Mouse (Mus musculus) ES-E14 (cell line): ENCODE results near the gene Cdk13. TPM values are rescaled to one million over a fixed set of nuclear protein-coding genes. Genes with fewer than 3 reads are reported as not detected.

Source experiments
- DNase-seq: peaks from one replicate; pipeline ENCODE4 v3.0.0-alpha.2; 2013; ENCODE audit warnings: low read depth, low spot score
- H3K27ac ChIP-seq: 2 replicates; pipeline ENCODE4 v1.5.1; 2012; ENCODE audit warnings: low read depth, mild to moderate bottlenecking, low read length, moderate library complexity, mixed read lengths; ENCODE audit not compliant: poor library complexity, insufficient read depth, severe bottlenecking
- H3K36me3 ChIP-seq: 2 replicates; pipeline ENCODE4 v1.6.1; 2012; ENCODE audit warnings: mild to moderate bottlenecking, low read length, moderate library complexity, mixed read lengths; ENCODE audit not compliant: control insufficient read depth, poor library complexity, insufficient read depth, severe bottlenecking
- H3K4me1 ChIP-seq, 2 experiments: fragments of 150-350 bp in 1 of 2; sonication (generic) in 1 of 2; 2 replicates each; pipeline ENCODE4 v1.6.1; 2012; ENCODE audit warnings: low read length in 2 of 2, mild to moderate bottlenecking in 1 of 2, mixed read lengths in 1 of 2; ENCODE audit not compliant: control insufficient read depth in 2 of 2, insufficient read depth in 2 of 2, poor library complexity in 1 of 2
- H3K4me3 ChIP-seq, 2 experiments: fragments of 150-350 bp in 1 of 2; sonication (generic) in 1 of 2; 2 replicates each; pipeline ENCODE4 v1.5.1; 2012; ENCODE audit warnings: low read length in 2 of 2, low read depth in 1 of 2, mild to moderate bottlenecking in 1 of 2, mixed read lengths in 1 of 2; ENCODE audit not compliant: insufficient read depth in 1 of 2, poor library complexity in 1 of 2, severe bottlenecking in 1 of 2
- H3K9ac ChIP-seq: 2 replicates; pipeline ENCODE4 v1.6.1; 2012; ENCODE audit warnings: low read depth, mild to moderate bottlenecking, low read length, mixed read lengths; ENCODE audit not compliant: poor library complexity, insufficient read depth, severe bottlenecking
- H3K9me3 ChIP-seq: fragments of 150-350 bp; sonication (generic); 2 replicates; pipeline ENCODE4 v1.6.1; 2012; ENCODE audit warnings: low read depth, mild to moderate bottlenecking, low read length; ENCODE audit not compliant: control insufficient read depth, insufficient read depth
- CHD2 ChIP-seq: IDR thresholded peaks from 2 replicates; pipeline ENCODE4 v1.6.1; 2014; ENCODE audit warnings: mild to moderate bottlenecking, low read depth, low read length, inconsistent platforms
- HCFC1 ChIP-seq: IDR thresholded peaks from 2 replicates; pipeline ENCODE4 v1.6.1; 2012; ENCODE audit warnings: low read length, inconsistent platforms, borderline replicate concordance; ENCODE audit not compliant: insufficient read depth
- MAFK ChIP-seq: IDR thresholded peaks from 2 replicates; pipeline ENCODE4 v1.6.1; 2014; ENCODE audit warnings: mild to moderate bottlenecking, low read depth, low read length, inconsistent platforms; ENCODE audit not compliant: insufficient read depth
- ZC3H11A ChIP-seq: IDR thresholded peaks from 2 replicates; pipeline ENCODE4 v1.6.1; 2012; ENCODE audit warnings: low read depth, mild to moderate bottlenecking, inconsistent platforms, low read length, borderline replicate concordance
- ZNF384 ChIP-seq: IDR thresholded peaks from 2 replicates; pipeline ENCODE4 v1.6.1; 2012; ENCODE audit warnings: low read depth, low read length, inconsistent platforms
- in situ Hi-C, 2 experiments: fragments of 600-800 bp; cut with MboI; formaldehyde crosslinking; loops; one replicate each; pipeline ENCODE4 v1.15.1; 2025; ENCODE audit warnings: low sequenced_read_pairs in 2 of 2, inconsistent platforms in 1 of 2; ENCODE audit not compliant: unreplicated experiment in 2 of 2
- total RNA-seq: library from RNA; depleted of rRNA; stranded (reverse); fragments of 300-350 nt; gene quantifications from 2 replicates; pipeline ENCODE4 v1.2.3, GENCODE M21; 2012

The Cdk13 gene
- total RNA-seq, 1 experiment: 50.7 TPM

GRCm38 (mm10) chr13:17817226-17817625, 12.3 kb upstream of the Cdk13 start:
- Histone ChIP-seq H3K9me3 (no peaks in the 10 kb centered on the region), H3K27ac (no peak overlapping the region), H3K4me3 (no peak overlapping the region), H3K4me1 (no peaks in the 10 kb centered on the region), H3K9ac (no peak overlapping the region), H3K36me3 (no peaks in the 10 kb centered on the region)
- DNase-seq: no peak
- TF ChIP-seq MAFK (no peak), ZNF384 (no peak), CHD2 (no peak), ZC3H11A (no peak), HCFC1 (no peak)
- in situ Hi-C loops: no loop called here

- Histone ChIP-seq H3K9ac (peak overlapping the region; percentile 97), H3K4me1 (peaks cover 0 to 4% of the 10 kb centered on the region in 2 experiments; a peak in 1 of 4 replicates), H3K36me3 (no peaks in the 10 kb centered on the region), H3K27ac (peak overlapping the region; percentile 83), H3K4me3 (peak overlapping the region; percentile 88 to 90), H3K9me3 (no peaks in the 10 kb centered on the region)
- in situ Hi-C loops: no loop called here
- no peak for DNase-seq
- no peak for TF ChIP-seq CHD2
- no peak for TF ChIP-seq ZC3H11A
- no peak for TF ChIP-seq HCFC1
Observed at GRCm38 (mm10) chr13:17805614-17805975, 698 bp upstream of the Cdk13 start.

GRCm38 (mm10) chr13:17804058-17804841, 647 bp downstream of the Cdk13 start:
- peaks cover 0 to 4% of the 10 kb centered on the region in 2 experiments; a peak in 1 of 4 replicates for H3K4me1 ChIP-seq
- H3K27ac ChIP-seq: peak overlapping the region; percentile 92
- H3K9me3 ChIP-seq: no peaks in the 10 kb centered on the region
- TF ChIP-seq MAFK (no peak), ZC3H11A (no peak), CHD2 (no peak), HCFC1 (no peak), ZNF384 (no peak)
- H3K9ac ChIP-seq: peak overlapping the region; percentile 92
- in situ Hi-C loops: no loop called here
- no peaks in the 10 kb centered on the region for H3K36me3 ChIP-seq
- peak overlapping the region; percentile 88 to 90 for H3K4me3 ChIP-seq
- no peak for DNase-seq

- Histone ChIP-seq H3K27ac (no peak overlapping the region), H3K36me3 (no peaks in the 10 kb centered on the region), H3K9me3 (no peaks in the 10 kb centered on the region), H3K4me3 (peak overlapping the region; percentile 88 to 90), H3K4me1 (peaks cover 0 to 4% of the 10 kb centered on the region in 2 experiments; a peak in 1 of 4 replicates), H3K9ac (peak overlapping the region; percentile 92)
- in situ Hi-C loops: no loop called here
- no peak for DNase-seq
- TF ChIP-seq ZC3H11A: no peak
- TF ChIP-seq HCFC1: no peak
- TF ChIP-seq ZNF384: no peak
- TF ChIP-seq MAFK: no peak
- no peak for TF ChIP-seq CHD2
Observed at GRCm38 (mm10) chr13:17803331-17804057, 1.4 kb downstream of the Cdk13 start.
